Mouse (Mus musculus) liver, embryonic 14.5 days (tissue): ENCODE results near the gene H6pd. TPM values are rescaled to one million over a fixed set of nuclear protein-coding genes. Genes with fewer than 3 reads are reported as not detected.

ENCODE experiments used
- ATAC-seq: fragments of 200-750 bp; cut with Nextera tagmentation; 2 replicates; pipeline ENCODE4 v1.8.0; 2017; ENCODE audit warnings: moderate number of reproducible peaks, mild to moderate bottlenecking, moderate library complexity; ENCODE audit not compliant: insufficient read depth
- DNase-seq, 3 experiments: peaks; one replicate each; pipeline ENCODE4 v3.0.0-alpha.2; 2012 to 2013; ENCODE audit warnings: low read depth in 3 of 3, low spot score in 3 of 3
- H3K27ac ChIP-seq: fragments of 300-500 bp; sonication (generic); 2 replicates; pipeline ENCODE4 v1.5.1; 2014; ENCODE audit warnings: moderate library complexity, mild to moderate bottlenecking, control low read depth, inconsistent platforms
- H3K27me3 ChIP-seq: fragments of 300-500 bp; sonication (generic); 2 replicates; pipeline ENCODE4 v1.6.1; 2014; ENCODE audit warnings: mild to moderate bottlenecking, low read length, moderate library complexity; ENCODE audit not compliant: control insufficient read depth, insufficient read depth
- H3K36me3 ChIP-seq: fragments of 300-500 bp; sonication (generic); replicated peaks from 2 replicates; pipeline ENCODE4 v1.6.1; 2014; ENCODE audit warnings: low read depth; ENCODE audit not compliant: control insufficient read depth, insufficient read depth
- H3K4me1 ChIP-seq, 2 experiments: fragments of 200-500 bp in 1 of 2; fragments of 300-500 bp in 1 of 2; sonication (generic) in 1 of 2; replicated peaks; 2 replicates each; pipeline ENCODE4 v1.6.1; 2012 to 2014; ENCODE audit warnings: antibody characterized with exemption in 1 of 2, inconsistent platforms in 1 of 2, low read length in 1 of 2; ENCODE audit not compliant: control insufficient read depth in 2 of 2, insufficient read depth in 2 of 2
- H3K4me2 ChIP-seq: fragments of 300-500 bp; sonication (generic); 2 replicates; pipeline ENCODE4 v1.6.1; 2014; ENCODE audit warnings: low read depth, mild to moderate bottlenecking, control low read depth, moderate library complexity
- H3K4me3 ChIP-seq, 2 experiments: fragments of 200-500 bp in 1 of 2; fragments of 300-500 bp in 1 of 2; sonication (generic) in 1 of 2; 2 replicates each; pipeline ENCODE4 v1.5.1; 2012 to 2014; ENCODE audit warnings: low read depth in 2 of 2, low read length in 2 of 2, mild to moderate bottlenecking in 2 of 2, control low read depth in 1 of 2, inconsistent platforms in 1 of 2, moderate library complexity in 1 of 2; ENCODE audit not compliant: insufficient read depth in 1 of 2
- H3K9ac ChIP-seq: fragments of 300-500 bp; sonication (generic); replicated peaks from 2 replicates; pipeline ENCODE4 v1.6.1; 2014; ENCODE audit warnings: mild to moderate bottlenecking, control low read depth, moderate library complexity
- H3K9me3 ChIP-seq: fragments of 300-500 bp; sonication (generic); 2 replicates; pipeline ENCODE4 v1.6.1; 2016; ENCODE audit warnings: low read length, mixed read lengths; ENCODE audit not compliant: control insufficient read depth
- CTCF ChIP-seq: IDR thresholded peaks from 2 replicates; pipeline ENCODE4 v1.5.1; 2016; ENCODE audit warnings: antibody characterized with exemption, low read depth, control low read depth
- EP300 ChIP-seq: IDR thresholded peaks from 2 replicates; pipeline ENCODE4 v1.6.1; 2016; ENCODE audit warnings: antibody characterized with exemption, low read depth
- WGBS: fragments of 180-500 bp; shearing (Covaris S2); extraction: QIAGEN DNeasy Blood & Tissue Kit; methylation state at CpG from one replicate; pipeline ENCODE4 v1.1.7; 2014; ENCODE audit not compliant: insufficient replicate concordance; 5-methylcytosine and 5-hydroxymethylcytosine counted together
- polyA plus RNA-seq, 2 experiments: library from polyadenylated mRNA; depleted of rRNA in 1 of 2; stranded (reverse) in 1 of 2; unstranded in 1 of 2; fragments of >200 nt; fragmentation: Nextera tagmentation in 1 of 2; extraction: Ambion mirVana in 1 of 2; gene quantifications; 2 replicates each; pipeline versions ENCODE4 v1.2.1 to v1.2.3; 2012 to 2014

H6pd gene
- polyA plus RNA-seq, 2 experiments, result 7.9 to 8.3 TPM

DNA sequence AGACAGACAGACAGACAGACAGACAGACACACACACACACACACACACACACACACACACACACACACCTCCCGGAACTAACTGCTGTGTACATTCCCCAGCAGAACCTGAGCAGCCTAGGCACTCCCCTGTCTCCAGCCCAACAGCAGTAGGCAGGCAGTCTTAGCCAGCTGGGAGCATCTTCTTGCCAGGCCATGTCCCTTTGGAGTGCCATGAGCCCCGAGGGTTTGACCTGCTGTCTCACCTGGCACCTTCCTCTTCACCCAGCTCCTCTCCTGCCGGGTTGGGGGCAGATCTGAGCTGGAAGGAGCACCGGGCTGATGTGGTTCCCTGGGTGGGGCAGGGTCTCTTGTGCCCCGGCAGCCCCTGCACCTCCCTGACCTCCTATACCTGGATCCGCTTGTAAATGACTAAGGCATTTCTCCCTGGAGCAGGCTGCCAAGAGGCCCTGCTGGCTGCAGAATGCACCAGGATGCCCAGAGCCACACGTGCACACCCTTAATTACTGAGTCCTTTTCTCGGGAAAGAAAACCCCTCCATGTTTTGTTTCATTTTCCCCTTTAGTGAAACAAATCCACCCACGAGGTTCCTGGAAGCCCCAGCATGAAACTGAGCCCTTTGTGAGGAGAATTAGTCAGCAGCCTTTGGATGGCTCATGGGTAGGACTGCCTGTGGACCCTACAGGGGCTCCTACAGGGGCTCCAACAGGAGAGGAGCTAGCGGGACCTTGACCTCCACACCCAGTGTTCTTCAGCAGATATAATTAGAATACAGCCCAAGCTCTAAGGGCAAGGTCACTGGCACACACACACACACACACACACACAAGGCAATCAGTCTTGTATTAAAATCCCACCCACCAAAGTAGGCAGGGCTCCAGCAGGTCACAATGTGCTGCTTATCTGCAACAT lies 65.7 kb downstream of the H6pd start:
- TF ChIP-seq EP300 (no peak), CTCF (no peak)
- DNase-seq (no peak), ATAC-seq (no peak)
- Histone ChIP-seq H3K4me2 (no peak overlapping the region), H3K4me3 (no peak overlapping the region), H3K27ac (no peak overlapping the region), H3K27me3 (no peaks in the 10 kb centered on the region; the same call in 1 of the 2 replicates), H3K9me3 (no peaks in the 10 kb centered on the region), H3K4me1 (no peaks in the 10 kb centered on the region), H3K9ac (no peak overlapping the region), H3K36me3 (no peaks in the 10 kb centered on the region)
- 43% methylated on average over 10 of the region's 10 CpGs for WGBS

DNA sequence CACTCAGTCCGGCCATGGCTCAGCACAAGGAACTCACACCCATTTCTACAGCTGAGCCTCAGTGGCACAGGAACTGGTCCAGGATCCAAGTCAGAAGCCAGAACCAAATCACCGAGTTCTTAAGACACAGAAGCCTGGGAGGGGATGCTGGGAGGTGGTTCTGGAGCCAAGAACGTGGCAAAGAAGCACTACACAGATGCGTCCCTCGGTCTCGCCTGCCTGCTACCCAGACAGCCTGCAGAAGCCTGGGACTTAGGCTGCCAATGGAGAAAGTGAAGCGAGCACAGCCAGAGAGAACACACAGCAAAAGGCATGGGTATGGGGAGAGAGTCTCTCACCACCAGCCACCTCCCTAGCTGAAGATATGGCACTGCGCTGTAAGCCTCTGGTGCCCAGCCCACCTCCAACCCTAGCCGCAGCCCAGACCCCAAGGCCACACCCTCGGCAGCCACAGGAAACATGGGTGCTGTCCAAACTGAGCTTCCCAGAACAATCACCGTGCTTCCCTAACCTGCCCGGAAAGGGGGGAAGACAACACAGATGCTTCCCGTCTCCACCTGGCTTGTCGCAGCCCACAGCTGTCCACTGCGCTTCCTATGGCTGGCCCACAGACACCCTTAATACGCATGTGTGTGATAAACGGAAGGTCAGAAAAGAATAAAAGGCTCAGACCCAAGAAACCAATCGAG lies 67.6 kb downstream of the H6pd start:
- no peaks in the 10 kb centered on the region; the same call in 1 of the 2 replicates for H3K27me3 ChIP-seq
- no peak overlapping the region for H3K4me3 ChIP-seq
- no peak overlapping the region for H3K27ac ChIP-seq
- WGBS, result 48% methylated on average over 18 of the region's 18 CpGs
- DNase-seq (no peak), ATAC-seq (no peak)
- no peaks in the 10 kb centered on the region for H3K9me3 ChIP-seq
- no peaks in the 10 kb centered on the region for H3K36me3 ChIP-seq
- H3K4me1 ChIP-seq, result no peaks in the 10 kb centered on the region
- TF ChIP-seq EP300 (no peak), CTCF (no peak)
- no peak overlapping the region for H3K9ac ChIP-seq
- no peak overlapping the region for H3K4me2 ChIP-seq

DNA sequence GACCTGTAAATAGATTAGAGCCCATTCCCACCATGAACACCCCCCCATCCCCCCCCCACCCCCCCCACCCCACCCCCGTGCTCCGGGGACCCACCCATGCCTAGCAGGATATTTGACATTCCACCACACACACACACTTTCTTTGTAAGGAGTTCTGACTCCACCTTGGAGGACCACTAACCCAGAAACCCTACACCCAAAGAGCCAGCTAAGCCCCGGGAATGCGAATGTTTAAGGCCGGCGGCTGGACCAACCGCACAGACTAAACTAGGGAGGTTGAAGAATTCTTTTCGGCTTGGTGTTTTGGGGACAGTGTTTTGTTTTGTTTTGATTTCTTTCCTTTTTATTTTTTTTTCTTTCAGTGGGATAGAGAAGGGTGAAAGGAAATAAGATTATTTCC lies 70.1 kb downstream of the H6pd start:
- H3K36me3 ChIP-seq, result no peaks in the 10 kb centered on the region
- no peaks in the 10 kb centered on the region for H3K4me1 ChIP-seq
- DNase-seq (no peak), ATAC-seq (no peak)
- H3K4me3 ChIP-seq, result no peak overlapping the region
- H3K27me3 ChIP-seq, result no peaks in the 10 kb centered on the region; the same call in 1 of the 2 replicates
- no peak overlapping the region for H3K27ac ChIP-seq
- TF ChIP-seq EP300, result no peak
- TF ChIP-seq CTCF, result no peak
- H3K4me2 ChIP-seq, result no peak overlapping the region
- no peak overlapping the region for H3K9ac ChIP-seq
- H3K9me3 ChIP-seq, result no peaks in the 10 kb centered on the region
- WGBS, result 72% methylated on average over 8 of the region's 8 CpGs

DNA sequence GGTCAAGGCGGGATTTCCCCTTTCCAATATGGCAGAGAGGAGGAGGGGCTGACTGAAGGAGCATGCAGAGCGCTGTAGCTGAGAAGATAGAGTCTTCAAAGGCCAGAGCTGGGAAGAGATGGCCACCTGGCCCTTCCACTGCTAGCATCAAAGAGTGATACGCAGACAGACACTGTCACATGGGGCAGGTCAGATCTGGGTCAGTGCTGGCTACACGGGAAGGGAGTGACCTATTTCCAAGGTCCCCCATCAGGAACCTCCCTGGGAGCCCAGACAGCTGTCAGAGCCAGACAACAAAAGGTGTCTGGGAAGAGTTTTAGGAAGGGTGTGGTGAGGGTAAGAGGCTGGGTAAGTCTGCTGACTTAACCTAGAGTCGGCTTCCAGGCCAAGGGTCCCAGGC lies 71.9 kb downstream of the H6pd start:
- no peak overlapping the region for H3K9ac ChIP-seq
- H3K27me3 ChIP-seq, result no peaks in the 10 kb centered on the region; the same call in 1 of the 2 replicates
- H3K27ac ChIP-seq, result no peak overlapping the region
- H3K4me3 ChIP-seq, result no peak overlapping the region
- ATAC-seq (no peak), DNase-seq (no peak)
- no peaks in the 10 kb centered on the region for H3K4me1 ChIP-seq
- 53% methylated on average over 5 of the region's 5 CpGs for WGBS
- no peaks in the 10 kb centered on the region for H3K36me3 ChIP-seq
- no peak for TF ChIP-seq CTCF
- TF ChIP-seq EP300, result no peak
- H3K4me2 ChIP-seq, result no peak overlapping the region
- no peaks in the 10 kb centered on the region for H3K9me3 ChIP-seq

DNA sequence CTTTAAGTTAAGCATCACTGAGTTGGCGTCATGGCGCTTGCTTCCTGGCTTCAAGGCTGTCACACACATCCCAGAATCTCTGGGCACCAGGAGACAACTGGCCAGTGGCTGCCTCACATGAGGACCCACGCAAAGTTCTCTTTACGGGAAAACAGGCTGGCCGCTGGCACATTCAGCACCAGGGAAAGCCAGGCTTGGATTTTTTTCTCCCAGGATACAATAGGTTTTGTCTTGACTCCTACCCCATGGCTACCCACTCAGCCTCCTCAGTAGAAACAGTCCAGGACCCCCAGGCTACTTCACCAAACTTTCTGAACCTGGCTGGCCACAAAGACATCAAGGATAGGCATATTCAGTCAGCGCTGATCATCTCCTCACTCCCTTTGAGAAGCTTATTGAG lies 73.4 kb downstream of the H6pd start:
- no peak overlapping the region for H3K4me3 ChIP-seq
- no peak overlapping the region for H3K27ac ChIP-seq
- ATAC-seq, result no peak
- no peak overlapping the region for H3K9ac ChIP-seq
- no peak for DNase-seq
- no peaks in the 10 kb centered on the region for H3K36me3 ChIP-seq
- H3K4me2 ChIP-seq, result no peak overlapping the region
- TF ChIP-seq CTCF, result no peak
- no peak for TF ChIP-seq EP300
- no peaks in the 10 kb centered on the region for H3K4me1 ChIP-seq
- 68% methylated on average over 6 of the region's 6 CpGs for WGBS
- no peaks in the 10 kb centered on the region for H3K9me3 ChIP-seq
- H3K27me3 ChIP-seq, result no peaks in the 10 kb centered on the region
